ENCODE assay signal across 26 mouse cellular contexts in genomic region chr5:100237674-100238278, GRCm38 (mm10).
A peak's percentile ranks its signal among the peaks of the same experiment; 100 is the strongest.
DNase-seq lines count a peak whose midpoint lies in the region; ATAC-seq and TF ChIP-seq lines count a peak whose summit lies in the region.
"Had no signal": no experiment of that assay in that cellular context is flagged by ENCODE, and none has a peak within 500 bp of the region (broad histone marks: within the 10 kb centered on the region; RNA-seq: fewer than 3 reads in every experiment).

No protein-coding gene starts in this region.

- peak overlapping the region; percentile 6; the same call in 1 of the 2 replicates for H3K4me3 ChIP-seq in testis, adult 2 months (ENCODE audit: control insufficient read depth, low read depth, low read length)
- no peak overlapping the region for H3K4me3 ChIP-seq in hindbrain, embryonic 12.5 days
- H3K4me3 ChIP-seq: embryonic facial prominence, embryonic 12.5 days; embryonic facial prominence, embryonic 15.5 days; heart, embryonic 12.5 days; heart, embryonic 15.5 days; hindbrain, embryonic 10.5 days had no signal

- no peaks in the 10 kb centered on the region for H3K27me3 ChIP-seq in testis, adult 2 months (ENCODE audit: control insufficient read depth, insufficient read depth, low read length)
- H3K27me3 ChIP-seq in hindbrain, embryonic 12.5 days = no peaks in the 10 kb centered on the region
- H3K27me3 ChIP-seq: embryonic facial prominence, embryonic 12.5 days; embryonic facial prominence, embryonic 15.5 days; heart, embryonic 12.5 days; heart, embryonic 15.5 days had no signal

- peak; percentile 63 to 67 for DNase-seq in cerebellum, postnatal 10 days
- DNase-seq in cerebellum, postnatal 4 days (ENCODE audit: low spot score in 2 of 2) = no peak
- DNase-seq in cerebellum, postnatal 36 days = peak; percentile 14 to 22
- DNase-seq in cerebellum, adult 11-12 months = no peak
- no peak for DNase-seq in testis, postnatal 14 days (ENCODE audit: low spot score)
- DNase-seq in natural killer cell, adult 2 months (ENCODE audit: low spot score in 2 of 2) = no peak
- DNase-seq: adrenal gland, adult 2 months; adrenal gland, postnatal 14 days; cerebellum, adult 2 months; forebrain, postnatal 0 days; gastrocnemius, postnatal 25 days; heart, postnatal 10 days; heart, postnatal 36 days; kidney, adult 18-20 months had no signal

- no peaks in the 10 kb centered on the region for H3K36me3 ChIP-seq in testis, adult 2 months (ENCODE audit: control insufficient read depth, insufficient read depth, low read length)
- no peaks in the 10 kb centered on the region for H3K36me3 ChIP-seq in hindbrain, embryonic 12.5 days
- H3K36me3 ChIP-seq: embryonic facial prominence, embryonic 12.5 days; embryonic facial prominence, embryonic 15.5 days; heart, embryonic 12.5 days; heart, embryonic 15.5 days; hindbrain, embryonic 10.5 days had no signal

- TF ChIP-seq POLR2A in testis, adult 2 months (IDR thresholded peaks at IDR 0.05; ENCODE audit: control insufficient read depth, low read depth, low read length) = no peak

- ATAC-seq in hindbrain, embryonic 12.5 days (ENCODE audit: low FRiP score) = no peak
- ATAC-seq: forebrain, embryonic 14.5 days; forebrain, postnatal 0 days; hindbrain, postnatal 0 days; inflammation-experienced regulatory T-cells, adult 6 months; intestine, embryonic 16.5 days had no signal

- TF ChIP-seq CTCF in testis, adult 2 months (IDR thresholded peaks at IDR 0.05; ENCODE audit: control insufficient read depth, insufficient read depth, insufficient replicate concordance, low read depth, low read length) = no peak

- H3K9ac ChIP-seq in hindbrain, embryonic 12.5 days = no peak overlapping the region
- H3K9ac ChIP-seq: embryonic facial prominence, embryonic 12.5 days; embryonic facial prominence, embryonic 15.5 days; forebrain, postnatal 0 days; heart, embryonic 12.5 days; heart, embryonic 15.5 days; hindbrain, embryonic 14.5 days had no signal

- H3K27ac ChIP-seq in testis, adult 2 months (ENCODE audit: control insufficient read depth, insufficient read depth, low read depth, low read length) = no peak overlapping the region
- no peak overlapping the region for H3K27ac ChIP-seq in hindbrain, embryonic 12.5 days
- H3K27ac ChIP-seq: embryonic facial prominence, embryonic 12.5 days; embryonic facial prominence, embryonic 15.5 days; heart, embryonic 15.5 days; hindbrain, embryonic 10.5 days; hindbrain, embryonic 14.5 days; hindbrain, postnatal 0 days had no signal

- no peak overlapping the region for H3K4me2 ChIP-seq in hindbrain, embryonic 12.5 days (replicated peaks)
- H3K4me2 ChIP-seq: embryonic facial prominence, embryonic 12.5 days; embryonic facial prominence, embryonic 15.5 days; heart, embryonic 12.5 days; heart, embryonic 15.5 days; hindbrain, embryonic 14.5 days had no signal

- 95% methylated on average over 12 of the region's 12 CpGs for WGBS in hindbrain, embryonic 12.5 days

- H3K4me1 ChIP-seq in testis, adult 2 months (ENCODE audit: control insufficient read depth, insufficient read depth, low read length) = peaks cover 9% of the 10 kb centered on the region
- no peaks in the 10 kb centered on the region for H3K4me1 ChIP-seq in hindbrain, embryonic 12.5 days
- H3K4me1 ChIP-seq: embryonic facial prominence, embryonic 12.5 days; embryonic facial prominence, embryonic 15.5 days; heart, embryonic 15.5 days; hindbrain, embryonic 10.5 days had no signal

- no peaks in the 10 kb centered on the region for H3K9me3 ChIP-seq in hindbrain, embryonic 12.5 days (replicated peaks)
- H3K9me3 ChIP-seq: embryonic facial prominence, embryonic 12.5 days; embryonic facial prominence, embryonic 15.5 days; heart, embryonic 15.5 days; hindbrain, embryonic 10.5 days had no signal

Comparison
In these comparisons a context has a peak if more than half of its experiments do, and no peak if none do; other contexts are left out.
1. DNase-seq: peak in cerebellum, postnatal 10 days (2 of 2) and cerebellum, postnatal 36 days (2 of 2); none in cerebellum, postnatal 4 days (0 of 2), cerebellum, adult 11-12 months (single experiment), testis, postnatal 14 days (single experiment) and natural killer cell, adult 2 months (0 of 2).